Mouse (Mus musculus): ENCODE results near the gene Pcnx4. TPM values are rescaled to one million over a fixed set of nuclear protein-coding genes. Genes with fewer than 3 reads are reported as not detected.
"Not testable (repeated sequence)": the region's sequence is repeated elsewhere in the genome, so short reads cannot be mapped to it uniquely, and the experiment has no call there.

The Pcnx4 gene
- total and polyA plus RNA-seq, 2 experiments from 2014 or later = 21.3 to 22.7 TPM

DNA sequence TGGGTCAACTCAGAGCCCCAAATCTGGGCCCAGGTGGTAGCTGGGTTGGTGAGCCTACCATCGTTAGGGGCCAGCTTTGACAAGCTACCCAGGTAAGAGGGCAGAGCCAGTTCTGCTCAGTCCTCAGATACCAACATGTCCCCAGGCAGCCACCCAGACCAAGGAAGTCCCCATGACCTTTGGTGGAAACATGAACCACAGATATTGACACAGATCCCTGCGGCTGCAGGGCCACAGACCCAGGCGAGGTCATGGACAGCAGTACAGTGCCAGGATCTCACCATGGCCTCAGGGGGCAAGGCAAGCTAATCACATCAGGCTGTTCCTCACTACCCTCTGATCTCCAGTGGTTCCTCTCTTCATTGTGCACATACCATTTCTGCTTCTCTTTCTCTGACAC is 45.8 kb downstream of the Pcnx4 start:
- H3K9ac ChIP-seq (replicated peaks; ENCODE audit: low read length, poor library complexity, severe bottlenecking) = no peak overlapping the region
- H3K4me3 ChIP-seq (ENCODE audit: low read depth, low read length) = no peak overlapping the region
- no peak for TF ChIP-seq CTCF (IDR thresholded peaks at IDR 0.05)
- H3K27me3 ChIP-seq (ENCODE audit: insufficient read depth, low read length) = no peaks in the 10 kb centered on the region
- H3K36me3 ChIP-seq (ENCODE audit: insufficient read depth, low read length) = peaks cover 13% of the 10 kb centered on the region
- ATAC-seq (ENCODE audit: low FRiP score) (no peak), DNase-seq (ENCODE audit: low spot score) (no peak)
- H3K4me2 ChIP-seq (ENCODE audit: low read depth, low read length, poor library complexity, severe bottlenecking) = no peak overlapping the region
- no peaks in the 10 kb centered on the region for H3K4me1 ChIP-seq (ENCODE audit: insufficient read depth, low read length)
- H3K27ac ChIP-seq (ENCODE audit: low read depth, low read length) = no peak overlapping the region
- 87% methylated on average over 3 of the region's 3 CpGs for WGBS
- no peaks in the 10 kb centered on the region for H3K9me3 ChIP-seq (ENCODE audit: low read length)

DNA sequence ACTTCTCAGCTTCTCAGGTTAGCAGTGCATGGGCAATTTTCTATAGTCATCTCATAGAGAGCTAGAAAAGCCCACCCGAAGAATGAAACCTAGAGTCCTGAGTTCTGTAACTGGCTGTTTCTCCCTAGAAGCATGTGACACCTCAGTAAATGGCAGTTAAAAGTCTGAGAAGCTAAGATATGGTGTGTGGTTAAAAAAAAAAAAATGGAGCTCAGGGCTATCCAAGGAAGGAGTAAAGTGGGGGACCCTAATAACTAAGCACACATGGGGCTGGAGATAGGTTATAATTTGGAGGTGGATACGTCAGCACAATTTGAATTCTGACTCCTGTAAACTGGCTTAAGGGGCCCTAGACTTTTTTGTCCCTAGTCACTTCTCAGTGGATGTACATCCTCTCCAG is 46.9 kb downstream of the Pcnx4 start:
- Histone ChIP-seq H3K27me3 (ENCODE audit: insufficient read depth, low read length) (no peaks in the 10 kb centered on the region), H3K4me2 (ENCODE audit: low read depth, low read length, poor library complexity, severe bottlenecking) (no peak overlapping the region), H3K36me3 (ENCODE audit: insufficient read depth, low read length) (peaks cover 10% of the 10 kb centered on the region), H3K9ac (replicated peaks; ENCODE audit: low read length, poor library complexity, severe bottlenecking) (no peak overlapping the region), H3K27ac (ENCODE audit: low read depth, low read length) (no peak overlapping the region), H3K4me1 (ENCODE audit: insufficient read depth, low read length) (no peaks in the 10 kb centered on the region), H3K4me3 (ENCODE audit: low read depth, low read length) (no peak overlapping the region), H3K9me3 (ENCODE audit: low read length) (no peaks in the 10 kb centered on the region)
- DNase-seq (ENCODE audit: low spot score) = no peak
- no peak for ATAC-seq (ENCODE audit: low FRiP score)
- no peak for TF ChIP-seq CTCF (IDR thresholded peaks at IDR 0.05)
- 96% methylated on average over 2 of the region's 2 CpGs for WGBS

DNA sequence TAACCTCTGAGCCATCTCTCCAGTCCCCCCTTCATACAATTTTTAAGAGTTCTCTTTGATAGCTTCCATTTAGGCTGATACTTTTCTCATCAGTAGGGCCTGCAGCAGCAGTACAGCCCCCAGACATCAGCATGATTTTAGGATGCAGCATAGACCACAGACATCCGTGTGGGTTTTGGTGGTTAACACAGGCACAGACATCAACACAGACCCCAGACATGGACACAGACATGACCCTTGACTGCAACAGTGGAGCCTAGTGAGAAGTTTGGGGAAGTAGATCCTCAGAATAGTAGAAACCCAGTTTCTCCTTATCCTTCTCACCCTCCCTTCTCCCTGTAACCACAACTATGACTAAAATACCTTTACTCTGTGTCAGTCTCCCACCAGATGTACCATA is 49.2 kb downstream of the Pcnx4 start:
- H3K9me3 ChIP-seq (ENCODE audit: low read length) = no peaks in the 10 kb centered on the region
- H3K27me3 ChIP-seq (ENCODE audit: insufficient read depth, low read length) = no peaks in the 10 kb centered on the region
- no peak overlapping the region for H3K9ac ChIP-seq (replicated peaks; ENCODE audit: low read length, poor library complexity, severe bottlenecking)
- H3K4me3 ChIP-seq (ENCODE audit: low read depth, low read length) = no peak overlapping the region
- H3K4me1 ChIP-seq (ENCODE audit: insufficient read depth, low read length) = no peaks in the 10 kb centered on the region
- no peak for TF ChIP-seq CTCF (IDR thresholded peaks at IDR 0.05)
- peaks cover 1% of the 10 kb centered on the region; the same call in 1 of the 2 replicates for H3K36me3 ChIP-seq (ENCODE audit: insufficient read depth, low read length)
- H3K4me2 ChIP-seq (ENCODE audit: low read depth, low read length, poor library complexity, severe bottlenecking) = no peak overlapping the region
- H3K27ac ChIP-seq (ENCODE audit: low read depth, low read length) = no peak overlapping the region
- no peak for DNase-seq (ENCODE audit: low spot score)
- 96% methylated on average over 1 of the region's 1 CpGs for WGBS
- ATAC-seq (ENCODE audit: low FRiP score) = no peak

DNA sequence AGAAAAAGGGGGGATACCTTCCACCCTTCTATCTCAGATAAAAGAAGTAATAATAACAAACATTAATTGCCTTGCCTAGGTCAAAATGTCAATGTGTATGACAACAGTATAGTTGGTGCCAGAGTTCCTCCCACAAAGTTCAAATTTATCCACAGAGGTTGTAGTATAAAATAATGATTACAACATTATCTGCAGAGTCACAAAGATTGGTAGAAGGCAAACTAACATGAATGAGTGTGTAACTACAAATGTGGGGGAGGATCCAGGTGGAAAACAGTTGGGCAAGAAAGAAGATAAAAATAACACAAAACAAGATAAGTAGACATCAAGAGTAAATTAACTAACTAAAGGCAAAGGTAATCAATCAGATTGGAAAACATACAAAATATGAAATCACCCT is 56.8 kb downstream of the Pcnx4 start:
- no peak overlapping the region for H3K4me3 ChIP-seq (ENCODE audit: low read depth, low read length)
- TF ChIP-seq CTCF (IDR thresholded peaks at IDR 0.05) = no peak
- H3K27ac ChIP-seq (ENCODE audit: low read depth, low read length) = no peak overlapping the region
- no peak for DNase-seq (ENCODE audit: low spot score)
- ATAC-seq (ENCODE audit: low FRiP score) = no peak
- no peaks in the 10 kb centered on the region for H3K36me3 ChIP-seq (ENCODE audit: insufficient read depth, low read length)
- H3K9me3 ChIP-seq (ENCODE audit: low read length) = no peaks in the 10 kb centered on the region
- no peaks in the 10 kb centered on the region for H3K27me3 ChIP-seq (ENCODE audit: insufficient read depth, low read length)
- no peak overlapping the region for H3K4me2 ChIP-seq (ENCODE audit: low read depth, low read length, poor library complexity, severe bottlenecking)
- H3K9ac ChIP-seq (replicated peaks; ENCODE audit: low read length, poor library complexity, severe bottlenecking) = no peak overlapping the region
- no peaks in the 10 kb centered on the region for H3K4me1 ChIP-seq (ENCODE audit: insufficient read depth, low read length)

DNA sequence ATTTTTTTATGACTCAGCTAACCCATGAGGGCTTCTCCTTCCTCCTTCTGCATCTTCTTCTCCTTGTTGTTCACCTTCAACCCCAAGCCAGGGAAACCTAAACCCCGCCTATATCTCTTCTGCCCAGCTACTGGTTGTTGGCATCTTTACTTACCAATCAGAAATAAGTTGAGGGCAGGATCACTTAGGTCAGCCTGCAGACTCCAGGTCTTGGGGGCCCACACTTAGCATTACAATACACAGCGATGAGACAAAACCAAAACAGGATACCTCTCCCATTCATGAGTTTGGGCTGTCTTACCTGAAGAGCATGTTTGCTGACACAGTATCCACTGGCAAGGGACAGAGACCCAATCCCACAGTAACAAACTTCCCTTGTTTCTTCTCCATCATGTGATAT is 57.8 kb downstream of the Pcnx4 start:
- Histone ChIP-seq H3K27ac (ENCODE audit: low read depth, low read length) (no peak overlapping the region), H3K36me3 (ENCODE audit: insufficient read depth, low read length) (no peaks in the 10 kb centered on the region), H3K4me2 (ENCODE audit: low read depth, low read length, poor library complexity, severe bottlenecking) (no peak overlapping the region), H3K27me3 (ENCODE audit: insufficient read depth, low read length) (no peaks in the 10 kb centered on the region), H3K4me1 (ENCODE audit: insufficient read depth, low read length) (no peaks in the 10 kb centered on the region), H3K9me3 (ENCODE audit: low read length) (no peaks in the 10 kb centered on the region), H3K4me3 (ENCODE audit: low read depth, low read length) (no peak overlapping the region), H3K9ac (replicated peaks; ENCODE audit: low read length, poor library complexity, severe bottlenecking) (no peak overlapping the region)
- no peak for DNase-seq (ENCODE audit: low spot score)
- ATAC-seq (ENCODE audit: low FRiP score) = no peak
- 65% methylated on average over 2 of the region's 2 CpGs for WGBS
- no peak for TF ChIP-seq CTCF (IDR thresholded peaks at IDR 0.05)

DNA sequence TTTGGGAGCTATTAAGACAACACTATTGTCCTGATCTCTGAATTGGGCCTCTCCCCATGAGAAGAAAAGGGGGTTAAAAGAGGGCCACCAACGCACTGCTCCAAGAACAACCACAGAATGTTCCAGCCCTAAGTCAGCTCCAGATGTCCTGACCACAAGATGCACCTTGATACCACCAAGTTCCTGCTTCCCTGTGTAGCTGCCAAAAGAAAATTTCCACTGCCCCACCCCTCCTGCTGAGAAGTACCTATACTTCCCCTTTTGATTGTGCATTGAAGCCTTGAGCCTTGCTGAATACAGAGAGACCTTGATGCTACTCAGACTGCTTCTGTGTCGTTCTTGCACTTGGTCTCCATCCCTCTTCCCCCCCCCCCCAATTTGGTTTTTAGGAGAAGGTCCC is 62.5 kb downstream of the Pcnx4 start:
- not testable (repeated sequence) for H3K27me3 ChIP-seq (ENCODE audit: insufficient read depth, low read length); H3K9me3 ChIP-seq (ENCODE audit: low read length); H3K4me3 ChIP-seq (ENCODE audit: low read depth, low read length); H3K9ac ChIP-seq (replicated peaks; ENCODE audit: low read length, poor library complexity, severe bottlenecking); H3K36me3 ChIP-seq (ENCODE audit: insufficient read depth, low read length); DNase-seq (ENCODE audit: low spot score); ATAC-seq (ENCODE audit: low FRiP score); H3K27ac ChIP-seq (ENCODE audit: low read depth, low read length); H3K4me1 ChIP-seq (ENCODE audit: insufficient read depth, low read length); H3K4me2 ChIP-seq (ENCODE audit: low read depth, low read length, poor library complexity, severe bottlenecking)
- WGBS = 82% methylated on average over 2 of the region's 2 CpGs

DNA sequence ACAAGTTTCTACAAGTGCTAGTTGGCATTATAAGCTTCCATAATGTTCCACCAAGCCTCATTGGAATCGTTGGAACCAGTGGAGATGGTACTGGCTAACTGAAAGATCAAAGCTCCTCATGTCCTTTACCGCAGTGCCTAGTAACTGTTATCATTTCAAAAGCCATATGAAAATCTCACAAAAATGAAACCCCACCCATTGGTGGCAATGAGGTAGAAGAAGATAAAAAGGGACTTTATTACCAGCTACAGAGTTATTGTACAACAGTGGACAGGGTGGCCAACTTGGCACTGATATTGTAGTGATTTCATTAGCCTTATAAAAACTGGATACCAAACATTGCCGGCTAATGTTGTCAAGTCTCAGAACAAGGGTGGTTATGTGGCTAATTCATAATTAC is 75.9 kb downstream of the Pcnx4 start:
- no peak overlapping the region for H3K9ac ChIP-seq (replicated peaks; ENCODE audit: low read length, poor library complexity, severe bottlenecking)
- 93% methylated on average over 3 of the region's 3 CpGs for WGBS
- TF ChIP-seq CTCF (IDR thresholded peaks at IDR 0.05) = no peak
- no peaks in the 10 kb centered on the region for H3K27me3 ChIP-seq (ENCODE audit: insufficient read depth, low read length)
- DNase-seq (ENCODE audit: low spot score) (no peak), ATAC-seq (ENCODE audit: low FRiP score) (no peak)
- no peaks in the 10 kb centered on the region for H3K4me1 ChIP-seq (ENCODE audit: insufficient read depth, low read length)
- no peak overlapping the region for H3K4me3 ChIP-seq (ENCODE audit: low read depth, low read length)
- H3K36me3 ChIP-seq (ENCODE audit: insufficient read depth, low read length) = no peaks in the 10 kb centered on the region
- no peak overlapping the region for H3K4me2 ChIP-seq (ENCODE audit: low read depth, low read length, poor library complexity, severe bottlenecking)
- H3K9me3 ChIP-seq (ENCODE audit: low read length) = no peaks in the 10 kb centered on the region
- H3K27ac ChIP-seq (ENCODE audit: low read depth, low read length) = no peak overlapping the region
